Mouse (Mus musculus): ENCODE results near the gene Baz1b.

The Baz1b gene

GRCm38 (mm10) chr5:135280226-135280625 is 93.2 kb downstream of the Baz1b start:
- peak in 1 of 2 experiments; percentile 28 for DNase-seq

- DNase-seq: no peak
Observed at GRCm38 (mm10) chr5:135285211-135285610, 98.1 kb downstream of the Baz1b start.

- DNase-seq: peak; percentile 76 to 87
Observed at GRCm38 (mm10) chr5:135286185-135286584, 99.1 kb downstream of the Baz1b start.

GRCm38 (mm10) chr5:135286926-135287325 is 99.9 kb downstream of the Baz1b start:
- no peak for DNase-seq

GRCm38 (mm10) chr5:135290703-135291102 is 103.6 kb downstream of the Baz1b start:
- DNase-seq: no peak

GRCm38 (mm10) chr5:135291193-135291592 is 104.1 kb downstream of the Baz1b start:
- no peak for DNase-seq

GRCm38 (mm10) chr5:135292001-135292400 is 104.9 kb downstream of the Baz1b start:
- DNase-seq: no peak
